Mouse (Mus musculus): ENCODE results near the gene Lect2.
A peak's percentile ranks its signal among the peaks of the same experiment; 100 is the strongest.

Lect2 gene

GRCm38 (mm10) chr13:56554409-56554808, 6.1 kb upstream of the Lect2 start:
- DNase-seq = no peak

- no peak for DNase-seq
These were observed 5.6 kb upstream of the Lect2 start for GRCm38 (mm10) chr13:56553923-56554322.

DNA sequence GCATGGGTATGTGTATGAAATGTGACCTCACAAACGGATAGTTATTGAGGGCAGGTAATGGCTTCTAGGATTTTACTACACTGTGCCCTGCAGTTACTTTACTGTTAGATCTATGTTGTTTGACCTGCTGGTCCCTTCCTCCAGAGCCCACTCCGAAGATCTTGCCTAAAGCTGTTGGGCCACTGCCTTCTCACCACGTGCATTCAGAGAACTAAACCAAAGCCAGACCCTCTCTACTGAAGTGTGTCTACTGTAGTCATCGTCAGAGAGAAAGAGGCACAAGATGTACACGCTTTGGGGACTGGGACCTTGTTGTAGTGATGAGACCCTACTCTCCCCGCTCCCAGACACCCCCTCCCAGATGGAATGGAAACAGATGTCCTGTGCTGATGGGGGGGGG, 3.4 kb upstream of the Lect2 start:
- DNase-seq = no peak

GRCm38 (mm10) chr13:56550574-56550973, 2.3 kb upstream of the Lect2 start:
- no peak for DNase-seq

DNA sequence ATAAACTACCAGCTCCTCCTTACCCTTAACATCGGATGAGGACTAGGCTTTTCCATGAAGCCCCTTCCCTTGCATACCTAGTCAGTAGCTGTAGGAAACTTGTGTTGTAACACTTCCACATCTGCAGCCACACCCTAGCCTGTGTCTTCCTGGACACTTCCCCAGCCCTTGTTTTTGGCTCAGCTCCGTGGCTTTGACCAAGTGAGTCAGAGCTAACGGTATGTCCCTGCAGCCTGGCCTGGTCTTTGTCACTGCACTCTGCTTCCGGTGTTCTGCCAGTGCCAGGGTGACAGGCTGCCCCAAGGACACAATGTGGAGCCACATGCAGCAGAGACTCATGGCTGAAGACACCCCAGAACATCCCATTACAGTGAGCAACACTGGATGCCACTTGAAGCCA, 1.1 kb upstream of the Lect2 start:
- peak; percentile 26 for DNase-seq

- no peak for DNase-seq
These were observed 3.3 kb downstream of the Lect2 start for GRCm38 (mm10) chr13:56544956-56545355.

- no peak for DNase-seq
These were observed 4.5 kb downstream of the Lect2 start for GRCm38 (mm10) chr13:56543805-56544204.

- DNase-seq = no peak
These were observed 8.5 kb downstream of the Lect2 start for GRCm38 (mm10) chr13:56539846-56540245.

DNA sequence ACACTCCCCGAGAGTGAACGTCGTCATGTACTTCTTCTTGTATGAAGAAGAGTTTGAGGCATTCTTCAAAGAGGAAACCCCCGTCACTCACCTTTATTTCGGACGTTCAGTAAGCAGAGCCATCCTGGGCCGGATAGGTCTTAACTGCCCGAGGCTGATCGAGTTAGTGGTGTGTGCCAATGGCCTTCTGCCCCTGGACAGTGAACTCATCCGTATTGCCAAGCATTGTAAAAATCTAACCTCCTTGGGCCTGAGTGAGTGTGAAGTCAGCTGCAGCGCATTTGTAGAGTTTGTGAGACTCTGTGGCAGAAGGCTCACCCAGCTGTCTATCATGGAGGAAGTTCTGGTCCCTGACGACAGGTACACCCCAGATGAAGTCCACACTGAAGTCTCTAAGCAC, 11.3 kb downstream of the Lect2 start:
- DNase-seq = no peak

DNA sequence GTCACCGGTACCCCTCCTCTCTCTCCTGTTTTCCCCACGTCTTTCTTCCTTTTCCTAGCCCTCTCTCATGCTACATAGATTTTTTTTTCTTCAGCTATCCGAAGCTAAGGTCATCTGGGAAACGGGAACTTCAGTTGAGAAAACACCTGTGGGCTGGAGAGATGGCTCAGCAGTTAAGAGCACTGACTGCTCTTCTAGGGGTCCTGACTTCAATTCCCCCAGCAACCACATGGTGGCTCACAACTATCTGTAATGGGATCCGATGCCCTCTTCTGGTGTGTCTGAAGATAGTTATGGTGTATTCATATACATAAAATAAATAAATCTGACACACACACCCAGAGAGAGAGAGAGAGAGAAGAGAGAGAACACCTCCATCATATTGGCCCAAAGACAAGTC, 12.7 kb downstream of the Lect2 start:
- no peak for DNase-seq

DNA sequence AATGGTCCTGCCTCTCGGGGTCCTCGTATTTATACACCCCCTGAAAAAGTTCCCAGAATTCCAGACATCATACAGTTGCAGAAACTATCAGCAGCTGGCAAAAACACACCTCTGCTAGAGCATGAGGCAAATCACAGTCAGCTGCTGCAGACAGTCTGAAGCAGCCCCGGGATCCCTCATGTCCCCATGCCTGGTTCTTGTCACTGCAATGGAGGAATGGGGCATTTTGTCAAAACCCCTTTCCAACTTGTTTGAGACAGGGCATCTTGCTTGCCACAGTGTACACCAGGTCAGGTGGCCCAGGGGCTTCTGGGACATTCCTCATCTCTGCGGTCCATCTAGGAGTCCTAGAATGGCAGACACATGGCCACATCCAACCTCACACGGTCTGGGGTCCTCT, 13.4 kb downstream of the Lect2 start:
- DNase-seq = no peak

DNA sequence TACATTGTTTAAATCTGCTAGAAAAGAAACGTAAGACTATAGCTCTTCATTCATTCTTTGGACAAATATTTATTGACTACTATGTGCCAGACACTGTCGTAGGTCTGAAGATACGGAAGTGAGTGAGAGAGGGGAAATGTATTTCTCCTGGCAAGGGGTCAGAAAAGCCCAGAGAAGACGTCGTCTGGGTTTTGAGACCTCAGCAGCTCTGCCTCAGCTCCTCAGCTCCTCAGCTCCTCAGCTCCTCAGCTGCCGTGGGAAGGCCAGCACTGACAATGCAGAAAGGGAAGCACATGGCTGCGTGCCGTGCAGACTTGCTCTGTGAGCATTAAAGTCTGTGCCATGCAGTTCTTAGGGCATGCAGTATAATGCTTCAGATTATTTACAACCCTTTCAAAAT, 18.6 kb downstream of the Lect2 start:
- DNase-seq = no peak

- DNase-seq = no peak
These were observed 19.3 kb downstream of the Lect2 start for GRCm38 (mm10) chr13:56529031-56529430.

DNA sequence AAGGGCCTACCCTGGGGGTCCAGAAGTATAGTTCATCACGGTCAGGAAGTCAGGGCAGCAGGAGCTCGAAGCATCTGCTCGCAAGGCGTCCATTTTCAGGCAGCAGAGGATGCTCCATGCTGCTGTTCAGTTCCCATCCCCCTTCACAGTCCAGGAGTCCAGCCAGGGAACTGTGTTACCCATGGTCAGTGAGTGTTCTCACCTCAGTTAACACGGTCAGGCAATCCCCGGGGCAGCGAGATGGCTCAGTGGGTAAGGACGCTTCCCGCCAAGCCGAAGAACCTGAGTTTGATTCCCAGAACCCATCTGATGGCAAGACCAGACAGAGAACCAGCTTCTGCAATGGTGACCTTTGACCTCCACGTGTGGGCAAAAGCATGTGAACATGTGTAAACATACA, 20.0 kb downstream of the Lect2 start:
- DNase-seq = no peak

DNA sequence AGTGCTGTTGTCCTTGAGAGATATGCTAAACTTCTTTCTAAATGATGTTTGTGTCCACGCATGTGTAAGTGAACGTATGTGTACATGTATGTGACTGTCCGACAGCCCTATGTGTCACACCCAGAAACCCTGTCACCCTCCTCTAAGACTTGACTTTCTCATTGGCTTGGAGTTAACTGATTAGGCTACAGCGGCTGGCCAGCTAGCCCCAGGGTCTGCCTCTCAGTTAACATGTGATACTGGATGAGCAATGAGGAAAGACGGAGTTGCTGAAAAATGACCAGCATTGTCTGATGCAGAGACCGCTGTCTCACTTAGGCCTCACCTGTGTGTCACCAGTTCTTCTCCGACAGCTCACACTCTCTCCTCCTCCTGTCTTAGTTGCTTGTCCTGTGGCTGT, 20.5 kb downstream of the Lect2 start:
- no peak for DNase-seq

DNA sequence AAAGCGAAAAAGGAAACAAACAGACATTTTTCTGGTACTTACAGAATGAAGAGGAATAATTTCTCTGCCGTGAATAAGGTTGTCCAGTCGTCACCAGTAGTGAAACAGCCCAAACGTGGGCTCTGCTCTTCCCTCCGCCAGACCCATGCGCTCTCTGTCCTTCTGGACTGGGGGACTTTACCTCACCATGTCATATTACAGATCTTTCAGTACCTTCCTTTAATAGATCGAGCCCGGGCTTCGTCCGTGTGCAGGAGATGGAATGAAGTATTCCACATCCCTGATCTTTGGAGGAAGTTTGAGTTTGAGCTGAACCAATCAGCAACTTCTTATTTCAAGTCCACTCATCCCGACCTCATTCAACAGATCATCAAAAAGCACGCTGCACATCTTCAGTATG, 21.4 kb downstream of the Lect2 start:
- no peak for DNase-seq

DNA sequence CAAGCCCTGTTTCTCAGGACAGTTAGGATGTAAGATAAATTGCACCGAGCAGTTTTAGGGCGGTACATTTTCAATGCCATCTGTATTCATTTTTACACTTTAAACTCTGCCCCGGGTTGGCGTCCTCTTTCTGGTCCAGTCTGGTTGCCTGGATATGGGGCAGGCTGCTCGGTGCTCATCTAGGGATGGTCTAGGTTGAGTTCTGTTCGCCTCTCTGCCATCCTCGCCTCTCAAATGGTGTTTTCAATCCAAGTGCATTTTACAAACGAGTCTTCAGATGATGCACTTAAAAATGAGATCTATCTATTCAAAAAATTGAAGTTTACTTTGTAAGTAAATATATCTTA, 25.5 kb downstream of the Lect2 start:
- no peak for DNase-seq

DNA sequence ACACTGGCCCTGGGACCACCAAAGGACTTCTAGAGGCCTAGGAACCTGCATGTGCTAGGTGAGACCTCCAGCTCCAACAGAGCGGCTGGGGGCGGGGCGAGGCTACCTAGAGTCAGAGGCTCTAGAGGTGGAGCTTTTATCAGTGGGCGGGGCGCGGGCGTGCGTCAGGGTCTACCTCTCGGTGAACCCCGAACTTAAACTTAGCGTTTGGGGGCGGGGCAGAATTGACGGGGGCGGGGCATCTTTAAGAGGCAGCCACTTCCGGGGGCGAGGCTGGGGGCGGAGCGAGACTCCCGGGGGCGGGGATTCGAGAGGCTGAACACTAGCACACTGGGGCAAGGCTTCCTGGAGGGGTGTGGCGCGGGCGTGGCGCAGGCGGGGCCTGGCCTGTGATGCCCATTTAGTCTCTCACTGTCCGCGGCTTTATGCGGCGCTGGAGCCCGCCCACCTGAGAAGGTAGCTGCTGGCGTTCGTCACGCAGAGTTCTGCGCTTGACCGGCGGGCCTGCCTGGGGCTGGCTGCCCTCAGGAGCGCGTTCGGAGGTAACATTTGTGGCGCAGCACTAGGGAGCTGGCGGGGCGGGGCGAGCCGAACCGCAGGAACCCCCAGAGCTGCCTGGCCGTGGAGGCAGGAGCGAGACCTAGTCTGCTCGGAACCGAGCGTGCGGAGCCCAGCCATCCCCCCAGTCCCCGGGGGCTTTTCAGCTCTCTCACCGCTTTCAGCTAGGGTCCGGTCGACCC, 26.1 kb downstream of the Lect2 start, which contains the start of gene Fbxl21:
Gene Fbxl21 (plus strand): TSS at position 392 of the 740 bp plus-strand sequence.
- DNase-seq = peak; percentile 97

DNA sequence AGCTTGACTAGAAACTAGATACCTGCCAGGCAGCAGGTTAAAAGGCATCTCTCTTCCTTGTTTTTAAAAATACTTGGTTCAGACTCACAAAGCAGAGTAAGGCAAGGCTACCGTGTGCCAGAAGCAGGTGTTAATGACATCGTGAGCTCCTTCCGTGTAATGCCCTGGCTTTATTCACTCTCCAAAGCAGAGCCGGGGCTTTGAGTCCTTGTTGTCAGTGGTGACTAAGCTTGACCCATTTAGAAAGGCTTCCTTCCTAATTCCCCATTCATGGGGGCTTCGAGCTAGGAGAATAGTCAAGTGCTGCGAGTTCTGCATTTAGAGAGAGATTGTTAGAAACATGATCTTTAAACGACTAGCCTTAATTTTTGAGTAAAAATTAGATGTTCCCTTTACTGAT, 31.5 kb downstream of the Lect2 start:
- DNase-seq = no peak

GRCm38 (mm10) chr13:56516311-56516710, 32.0 kb downstream of the Lect2 start:
- DNase-seq = no peak

GRCm38 (mm10) chr13:56513595-56513994, 34.7 kb downstream of the Lect2 start:
- DNase-seq = no peak

DNA sequence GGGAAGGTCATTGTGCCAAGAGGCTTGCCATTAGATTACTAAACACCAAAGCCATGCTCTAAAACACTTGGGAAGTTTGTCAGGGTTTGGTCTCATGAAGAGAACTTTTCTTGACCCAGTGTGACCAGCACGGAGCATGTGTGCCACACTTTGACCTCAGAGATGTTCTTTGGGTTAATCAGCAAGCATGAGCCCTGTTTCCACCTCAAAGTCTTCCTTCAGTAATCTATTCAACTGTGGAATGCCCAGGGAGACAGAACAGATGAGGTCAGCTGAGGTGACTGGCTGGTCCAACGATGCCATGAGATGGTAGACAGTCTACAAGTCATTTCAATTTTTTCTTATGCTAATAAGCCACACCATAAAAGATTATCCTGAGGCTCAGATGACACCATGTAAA, 38.5 kb downstream of the Lect2 start:
- DNase-seq = peak; percentile 71

DNA sequence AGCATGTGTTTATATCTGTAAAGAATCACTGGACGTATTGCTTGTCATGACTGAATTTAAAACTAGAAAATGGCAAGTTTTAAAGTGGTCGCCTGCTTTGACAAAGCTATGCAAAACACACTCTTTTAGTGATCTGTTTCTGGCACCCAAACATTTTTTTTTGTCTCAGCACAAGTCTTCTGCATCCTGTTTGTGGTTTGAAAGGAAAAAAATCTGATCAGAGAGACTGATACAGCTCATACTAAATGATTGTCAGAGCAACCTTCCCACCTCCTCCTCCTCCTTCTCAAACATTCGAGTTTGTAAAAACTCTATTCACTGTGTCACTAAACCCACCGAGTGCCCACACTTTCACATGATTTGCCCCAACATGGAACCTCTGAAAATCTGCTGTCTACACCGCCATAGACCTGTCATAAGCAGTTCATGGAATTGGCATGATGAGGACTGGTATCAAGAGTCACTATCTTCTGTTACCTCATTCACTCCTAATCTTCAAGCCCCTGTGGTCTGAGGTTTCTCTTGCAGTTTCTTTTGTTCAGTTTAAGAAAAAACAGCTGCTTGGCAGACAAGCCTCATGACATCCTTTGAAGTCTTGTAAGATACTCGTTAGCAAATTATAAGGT, 41.3 kb downstream of the Lect2 start:
- no peak for DNase-seq

- DNase-seq = no peak
These were observed 46.4 kb downstream of the Lect2 start for GRCm38 (mm10) chr13:56501866-56502420.

- no peak for DNase-seq
These were observed 47.7 kb downstream of the Lect2 start for GRCm38 (mm10) chr13:56500636-56501035.

Data from kidney, adult 11 months (tissue).